Mouse (Mus musculus) effector memory CD4-positive, alpha-beta T cell, adult 5 months (primary cell): ENCODE data around the gene Bbs10. TPM values are rescaled to one million over a fixed set of nuclear protein-coding genes. Genes with fewer than 3 reads are reported as not detected.

Source experiments
- polyA plus RNA-seq: library from polyadenylated mRNA; unstranded; fragments of 100-300 nt; shearing (Covaris generic); gene quantifications from one replicate; pipeline ENCODE4 v1.2.1, GENCODE M21; 2017

Gene Bbs10
- 0.47 TPM for polyA plus RNA-seq

GRCm38 (mm10) chr10:111298140-111299098 is at the start of gene Bbs10:
Gene Bbs10, plus strand, starts transcription at chr10:111298679.

Other genes with a start within 250 kb of the Bbs10 start
- 54.3 TPM for gene Osbpl8, start 133.9 kb upstream of the Bbs10 start, polyA plus RNA-seq
- 89.6 TPM for gene Nap1l1, start 174.5 kb downstream of the Bbs10 start, polyA plus RNA-seq
- gene Phlda1, start 207.6 kb downstream of the Bbs10 start, polyA plus RNA-seq: 40.1 TPM